Mouse (Mus musculus) cerebellum, adult 11 months (tissue): ENCODE measurements at regions not wholly inside any gene's neighbourhood (a gene's known extent, or its start where the extent isn't known, plus 50 kb on each side); places are given as distances from the start of the nearest gene placed in this dataset.
"Not testable (repeated sequence)": the region's sequence is repeated elsewhere in the genome, so short reads cannot be mapped to it uniquely, and the experiment has no call there.

ENCODE experiments used
- DNase-seq: peaks from one replicate; pipeline ENCODE4 v3.0.0; 2022

DNA sequence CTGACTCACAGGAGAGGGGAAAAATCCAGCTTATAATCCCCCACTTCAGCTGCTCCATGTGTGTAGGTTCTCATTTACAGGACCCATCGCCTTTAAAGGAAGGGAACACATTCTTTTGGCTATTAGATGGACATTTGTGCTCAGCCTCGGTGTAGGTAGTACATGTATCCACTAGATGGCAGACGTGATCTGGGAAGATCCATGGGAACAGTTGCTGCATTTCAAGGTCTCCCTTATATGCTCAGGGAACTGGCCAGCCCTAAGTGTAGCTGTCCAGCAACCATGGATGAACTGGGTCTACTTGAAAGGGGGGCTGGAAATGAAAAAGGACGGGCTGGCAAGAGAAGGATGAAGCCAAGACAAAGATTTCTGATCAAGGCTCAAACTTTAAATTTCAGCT lies 124.0 kb downstream of the Akain1 start:
- peak; percentile 60 for DNase-seq

DNA sequence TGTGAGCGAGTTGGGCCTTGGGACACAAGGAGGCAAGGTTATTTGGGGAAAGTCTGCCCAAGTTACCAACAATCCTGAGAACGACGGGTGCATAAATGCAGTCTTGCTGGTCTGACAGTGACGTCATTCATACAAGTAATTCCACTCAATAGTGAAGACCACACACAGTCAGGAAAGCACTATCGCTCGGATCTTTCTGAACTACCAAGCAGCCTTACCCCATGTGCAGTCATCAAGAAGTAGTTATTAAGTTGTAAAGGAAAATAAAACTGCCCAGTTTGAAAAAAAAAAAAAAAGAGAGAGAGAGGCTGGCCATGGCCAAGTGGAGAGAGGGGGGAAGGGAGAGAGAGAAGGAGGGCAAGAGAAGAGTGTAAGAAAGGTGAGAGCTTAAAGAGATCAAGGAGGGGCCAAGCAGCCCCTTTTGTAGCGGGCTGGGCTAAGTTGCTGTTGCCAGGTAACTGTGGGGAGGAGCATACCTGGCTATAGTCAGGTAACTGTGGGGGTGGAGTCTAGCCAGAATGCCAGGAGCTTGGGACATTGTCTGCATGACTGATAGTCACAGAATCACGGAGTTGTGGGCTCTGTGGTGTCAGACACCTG lies 132.0 kb downstream of the Akain1 start:
- not testable (repeated sequence) for DNase-seq

DNA sequence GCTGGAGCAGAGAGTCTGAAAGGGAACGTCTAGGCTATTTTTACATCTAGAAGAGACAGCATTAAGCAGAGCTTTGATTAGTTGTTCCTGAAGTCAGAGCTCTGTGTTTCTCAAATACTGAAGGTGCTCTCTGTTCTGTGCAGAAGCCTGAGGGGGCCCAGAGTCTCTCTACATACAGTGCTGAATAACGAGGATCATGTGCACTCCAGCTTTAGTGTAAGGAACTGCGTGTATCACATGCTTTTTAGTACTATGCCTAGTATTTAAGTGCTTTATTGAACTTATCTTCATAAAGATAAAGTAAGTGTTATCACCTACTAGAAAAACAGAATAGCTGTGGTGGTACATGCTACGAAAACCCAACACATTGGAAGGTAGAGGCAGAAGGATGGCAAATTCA lies 151.4 kb downstream of the Akain1 start:
- DNase-seq = no peak

DNA sequence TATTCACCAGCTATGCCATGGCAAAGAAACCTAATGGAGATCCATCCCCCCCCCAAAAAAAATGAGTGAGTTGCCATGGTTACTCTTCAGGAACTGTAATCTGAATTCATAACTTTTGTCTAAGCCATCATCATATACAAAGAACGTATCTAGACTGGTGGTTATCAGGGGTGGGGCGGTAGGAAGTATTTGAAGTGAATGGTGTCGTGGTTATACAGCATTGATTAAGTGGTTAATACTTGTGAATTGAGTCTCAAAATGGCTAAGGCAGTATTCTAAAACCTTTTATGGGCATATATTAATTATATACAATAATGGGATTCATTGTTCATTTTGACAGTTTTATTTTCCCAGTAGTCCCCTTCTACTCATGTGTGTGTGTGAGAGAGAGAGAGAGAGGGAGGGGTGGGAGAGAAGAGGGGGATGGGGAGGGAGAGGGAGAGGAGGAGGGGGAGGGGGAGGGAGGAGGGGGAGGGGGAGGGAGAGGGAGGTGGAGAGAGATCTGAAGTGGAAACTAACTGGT lies 158.7 kb downstream of the Akain1 start:
- DNase-seq = no peak

DNA sequence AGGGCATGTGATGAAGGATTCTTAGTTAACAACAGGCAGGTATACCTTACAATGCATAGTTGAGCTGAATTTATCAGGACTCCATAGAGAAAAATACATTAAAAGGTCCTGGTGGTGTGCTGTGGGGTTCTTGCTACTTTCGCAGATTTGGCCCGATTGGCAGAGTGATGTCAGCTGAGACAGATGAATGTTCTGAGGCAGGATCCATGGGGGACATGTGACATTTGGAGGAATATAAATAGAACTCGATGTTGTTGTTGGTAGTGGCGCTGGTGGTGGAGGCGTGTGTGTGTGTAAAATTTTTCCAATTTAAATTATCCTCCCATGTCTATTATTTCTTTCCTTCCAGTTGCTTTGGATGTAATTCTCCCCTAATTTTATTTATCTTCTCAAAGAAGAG lies 159.3 kb downstream of the Akain1 start:
- no peak for DNase-seq

GRCm38 (mm10) chr17:69603596-69603995 lies 164.5 kb downstream of the Akain1 start:
- no peak for DNase-seq

GRCm38 (mm10) chr17:69604698-69605097 lies 165.6 kb downstream of the Akain1 start:
- peak; percentile 50 for DNase-seq

DNA sequence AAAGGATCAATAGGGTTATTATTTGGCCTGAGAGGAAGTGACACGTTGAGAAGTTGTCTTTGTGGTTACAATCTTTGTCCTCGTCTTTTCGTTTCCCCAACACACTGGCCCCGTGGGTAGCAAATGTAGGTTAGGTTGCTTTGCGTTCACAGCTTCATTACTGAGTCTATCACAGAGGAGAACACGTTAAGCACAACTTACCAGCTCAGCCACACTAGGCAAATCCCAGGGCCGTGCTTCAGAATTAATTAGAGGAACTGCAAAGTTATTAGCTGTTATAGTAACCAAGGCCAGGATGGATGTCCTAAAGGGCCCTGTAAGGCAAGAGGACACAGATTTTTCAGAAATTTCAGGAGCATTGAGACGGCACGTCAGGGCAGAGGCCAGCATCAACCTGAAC lies 166.3 kb downstream of the Akain1 start:
- DNase-seq = no peak

- no peak for DNase-seq
Observed at GRCm38 (mm10) chr17:69631411-69631810, 192.3 kb downstream of the Akain1 start.

- DNase-seq = not testable (repeated sequence)
Observed at GRCm38 (mm10) chr17:69650496-69650895, 211.4 kb downstream of the Akain1 start.

DNA sequence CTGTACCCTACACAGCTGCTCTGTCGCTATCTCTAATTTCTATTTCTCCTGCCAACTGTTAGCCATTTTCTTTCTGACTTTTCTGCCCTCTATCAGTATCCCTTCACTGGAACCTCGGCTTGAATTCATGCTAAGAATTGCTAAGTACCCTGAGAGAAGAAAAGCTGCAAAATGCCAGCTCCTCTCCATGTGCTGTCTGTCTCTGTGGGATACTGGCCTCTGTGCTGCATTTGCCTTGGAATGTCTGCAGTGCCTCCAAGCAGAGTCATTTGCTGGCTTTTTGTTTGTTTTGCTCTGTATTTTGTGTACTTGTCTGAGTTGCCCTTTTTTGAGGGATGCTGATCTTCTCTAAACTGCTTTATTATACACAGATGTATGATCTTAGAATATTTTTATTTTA lies 215.5 kb downstream of the Akain1 start:
- DNase-seq = no peak

DNA sequence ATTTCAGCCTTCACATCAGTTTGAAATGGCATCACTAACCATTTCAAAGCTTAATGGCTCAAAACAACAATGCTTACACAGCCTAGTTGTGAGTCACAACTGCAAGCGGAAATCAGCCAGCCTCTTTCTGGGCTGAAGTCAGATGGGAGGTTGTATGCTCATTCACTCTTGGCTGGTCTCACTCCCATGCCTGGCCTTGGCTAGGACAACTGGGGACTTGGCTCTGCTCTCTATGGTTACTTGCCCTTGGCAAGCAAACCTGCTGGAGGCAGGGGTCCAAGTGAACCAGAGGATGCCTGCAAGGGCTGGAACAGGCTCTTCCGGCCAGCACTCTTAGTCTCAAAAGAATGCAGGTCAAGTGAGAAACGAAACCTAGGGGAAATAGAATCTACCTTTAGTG lies 233.4 kb downstream of the Akain1 start:
- peak; percentile 95 for DNase-seq

DNA sequence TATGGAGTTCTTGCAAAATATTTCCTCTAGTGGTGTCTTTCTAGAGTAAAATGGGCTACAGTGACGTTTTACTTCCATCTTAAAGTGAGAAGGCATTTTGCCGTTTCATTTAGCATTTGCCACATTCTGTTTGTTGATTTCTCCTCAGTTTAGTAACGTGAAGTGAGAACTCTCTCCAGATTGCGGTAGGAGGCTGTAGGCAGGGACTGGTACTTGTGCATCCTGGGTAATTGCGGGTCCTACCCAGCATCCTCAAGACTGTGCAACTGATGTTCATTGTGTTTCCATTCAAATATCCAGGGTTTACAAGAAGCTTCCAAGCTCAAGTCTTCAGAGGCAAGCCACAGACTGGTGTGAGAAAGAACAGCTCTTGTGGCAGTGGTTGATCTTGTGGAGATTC lies 244.0 kb downstream of the Akain1 start:
- no peak for DNase-seq

DNA sequence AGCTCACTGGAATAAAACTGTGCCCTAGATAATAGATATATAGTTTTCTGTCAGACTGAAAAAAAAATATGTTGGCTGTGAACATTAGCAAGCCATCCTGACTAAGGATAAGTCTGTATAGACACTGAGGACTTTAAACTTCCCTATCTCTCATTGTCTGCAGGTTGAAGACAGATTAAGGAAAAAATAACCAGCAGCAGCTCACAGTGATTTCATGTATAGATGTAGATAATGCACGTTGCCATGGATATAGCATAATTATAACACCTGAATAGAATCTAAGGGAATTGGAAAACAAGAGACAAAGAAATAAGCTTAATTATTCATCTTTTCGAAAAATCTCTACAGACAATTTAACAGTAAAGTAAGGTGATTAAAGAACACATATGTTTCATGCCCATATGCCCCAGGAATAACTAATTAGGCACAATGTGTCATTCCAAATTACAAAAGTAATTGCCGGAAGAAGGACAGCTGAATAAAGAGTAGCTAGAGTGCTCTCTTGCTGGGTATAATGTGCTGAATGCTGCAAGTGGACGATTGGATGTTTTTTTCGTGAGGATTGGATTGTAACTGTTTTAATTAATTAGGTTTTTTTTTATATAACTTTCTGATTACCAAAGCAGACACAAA lies 246.6 kb downstream of the Akain1 start:
- no peak for DNase-seq

DNA sequence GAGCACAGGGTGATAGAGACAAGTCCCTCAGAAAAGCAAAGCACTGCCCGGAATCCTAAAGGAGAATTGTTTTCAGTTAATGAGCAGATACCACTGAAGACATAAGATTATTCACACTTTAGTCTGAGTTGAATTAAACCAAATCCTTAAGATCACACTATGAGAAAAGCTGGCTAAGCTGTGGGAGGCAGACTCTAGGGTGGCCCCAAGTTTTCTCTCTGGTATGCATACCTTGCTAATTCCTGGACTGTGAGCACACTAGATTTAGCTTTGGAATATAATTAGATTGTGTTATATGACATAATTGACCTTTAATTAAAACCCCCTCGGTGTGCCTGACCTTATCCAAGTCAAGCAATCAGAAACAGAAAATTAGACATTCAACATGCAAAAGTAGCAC lies 247.3 kb downstream of the Akain1 start:
- no peak for DNase-seq

GRCm38 (mm10) chr17:69695341-69695740 lies 256.2 kb downstream of the Akain1 start:
- peak; percentile 20 for DNase-seq

- DNase-seq = no peak
Observed at GRCm38 (mm10) chr17:69727325-69727724, 241.5 kb upstream of the Dlgap1 start.

GRCm38 (mm10) chr17:69732981-69733380 lies 235.9 kb upstream of the Dlgap1 start:
- DNase-seq = no peak

GRCm38 (mm10) chr17:69736379-69737096 lies 232.3 kb upstream of the Dlgap1 start:
- no peak for DNase-seq

- DNase-seq = no peak
Observed at GRCm38 (mm10) chr17:69769002-69769421, 199.9 kb upstream of the Dlgap1 start.

DNA sequence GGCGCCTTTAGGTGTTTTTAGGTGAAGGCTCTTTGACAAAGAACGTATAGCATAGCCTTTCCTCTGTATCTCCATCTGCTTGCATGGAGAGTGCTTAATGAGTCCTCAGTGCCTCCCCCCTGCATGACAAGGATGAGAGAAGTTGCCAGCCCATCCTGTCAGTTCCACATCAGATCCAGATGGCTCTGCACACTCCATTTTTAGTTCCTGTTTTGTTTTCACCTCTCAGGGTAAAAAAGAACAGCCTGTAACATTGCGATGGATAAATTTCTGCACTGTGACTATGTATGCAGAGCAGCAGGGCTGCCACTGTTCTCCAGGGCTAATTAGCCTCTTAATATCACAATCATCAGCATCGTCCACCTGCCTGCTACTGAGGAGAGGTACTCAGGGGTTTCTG lies 198.8 kb upstream of the Dlgap1 start:
- peak; percentile 3 for DNase-seq

DNA sequence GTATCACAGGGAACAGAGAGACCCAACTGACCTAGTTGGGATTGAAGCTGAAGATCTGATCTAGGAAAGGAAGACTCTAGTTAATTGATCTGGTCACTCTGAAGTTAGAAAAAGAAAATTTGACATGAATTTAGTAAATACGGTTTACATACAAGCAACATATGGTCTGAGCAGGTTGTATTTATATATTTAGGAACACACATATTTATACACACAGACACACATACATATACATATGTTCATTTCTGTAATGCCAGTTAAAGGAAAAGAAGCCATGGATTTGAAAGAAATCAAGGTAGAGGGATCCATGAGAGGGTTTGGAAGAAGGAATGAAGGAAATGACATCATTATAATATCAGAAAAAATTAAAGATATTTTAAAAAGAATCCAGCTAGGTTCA lies 187.7 kb upstream of the Dlgap1 start:
- DNase-seq = no peak

DNA sequence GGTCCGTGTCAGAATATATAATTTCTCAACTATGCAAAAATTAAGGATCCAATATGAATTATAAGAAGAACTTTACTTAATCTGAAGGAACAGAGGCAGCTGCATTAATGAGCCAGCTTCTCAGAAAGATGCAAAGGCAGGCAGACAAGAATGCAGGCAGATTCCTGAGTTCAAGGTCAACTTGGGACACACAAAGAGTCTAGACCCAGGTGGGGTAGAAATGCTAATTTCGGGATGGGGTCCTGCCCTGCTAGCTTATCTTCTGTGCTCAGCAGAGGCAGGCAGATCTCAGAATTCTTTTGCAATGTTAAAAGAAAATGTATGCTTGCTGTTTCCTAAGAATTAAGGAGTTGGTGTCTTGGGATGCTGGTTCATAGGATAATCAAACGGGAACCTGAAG lies 181.9 kb upstream of the Dlgap1 start:
- DNase-seq = no peak

DNA sequence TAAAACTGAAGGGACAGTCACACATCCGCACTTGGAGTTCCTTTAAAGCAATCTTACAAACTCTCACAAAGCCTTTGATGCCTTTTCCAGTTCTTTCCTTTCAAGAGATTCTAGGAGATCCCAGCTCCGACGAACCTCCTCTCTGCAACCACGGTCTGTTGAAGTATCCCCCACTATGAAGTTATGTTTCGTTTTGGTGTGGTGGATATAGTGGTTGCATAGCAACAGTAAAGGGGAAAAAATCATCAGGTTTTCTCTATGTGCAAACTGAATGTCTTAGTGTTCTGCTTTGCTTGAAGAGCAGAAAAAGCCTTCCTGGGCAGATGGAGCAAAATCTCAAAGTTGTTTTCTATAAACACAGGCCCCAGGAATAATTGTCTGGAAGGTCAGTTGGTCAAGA lies 147.4 kb upstream of the Dlgap1 start:
- no peak for DNase-seq
